Mouse (Mus musculus): ENCODE measurements around the gene Gas2l2.

GRCm38 (mm10) chr11:83429355-83429754 is at the start of gene Gas2l2:
- TF ChIP-seq CTCF (IDR thresholded peaks at IDR 0.05; ENCODE audit: low read depth, low read length) (no peak), POLR2A (IDR thresholded peaks at IDR 0.05; ENCODE audit: extremely low read depth, insufficient read depth, low read length) (no peak)

Data from liver, adult 2 months (tissue).